Mouse (Mus musculus) forebrain, embryonic 10.5 days (tissue): ENCODE data around the gene Stkld1. TPM values are rescaled to one million over a fixed set of nuclear protein-coding genes. Genes with fewer than 3 reads are reported as not detected.
A peak's percentile ranks its signal among the peaks of the same experiment; 100 is the strongest.
"Not testable (repeated sequence)": the region's sequence is repeated elsewhere in the genome, so short reads cannot be mapped to it uniquely, and the experiment has no call there.

Experiments
- DNase-seq: peaks from one replicate; pipeline ENCODE4 v3.0.0-alpha.2; 2017; ENCODE audit warnings: low spot score; ENCODE audit errors: extremely low spot score
- H3K27ac ChIP-seq: fragments of 300-500 bp; sonication (generic); 2 replicates; pipeline ENCODE4 v1.5.1; 2016; ENCODE audit warnings: mild to moderate bottlenecking
- H3K27me3 ChIP-seq: fragments of 300-500 bp; sonication (generic); 2 replicates; pipeline ENCODE4 v1.6.1; 2016; ENCODE audit warnings: mild to moderate bottlenecking; ENCODE audit not compliant: poor library complexity, severe bottlenecking
- H3K36me3 ChIP-seq: fragments of 300-500 bp; sonication (generic); replicated peaks from 2 replicates; pipeline ENCODE4 v1.6.1; 2016; ENCODE audit warnings: mild to moderate bottlenecking, moderate library complexity
- H3K4me1 ChIP-seq: fragments of 300-500 bp; sonication (generic); 2 replicates; pipeline ENCODE4 v1.6.1; 2016
- H3K4me3 ChIP-seq: fragments of 300-500 bp; sonication (generic); 2 replicates; pipeline ENCODE4 v1.5.1; 2016; ENCODE audit warnings: mild to moderate bottlenecking, moderate library complexity
- H3K9me3 ChIP-seq: fragments of 300-500 bp; sonication (generic); 2 replicates; pipeline ENCODE4 v1.6.1; 2016; ENCODE audit warnings: mild to moderate bottlenecking, moderate library complexity
- WGBS: fragments of 180-500 bp; shearing (Covaris S2); methylation state at CpG from one replicate; pipeline ENCODE4 v1.1.7; 2016; 5-methylcytosine and 5-hydroxymethylcytosine counted together
- polyA plus RNA-seq: library from polyadenylated mRNA; unstranded; fragments of >200 nt; fragmentation: Nextera tagmentation; extraction: Ambion mirVana; gene quantifications from 2 replicates; pipeline ENCODE4 v1.2.1, GENCODE M21; 2016

Gene Stkld1
- polyA plus RNA-seq = 0.07 and 0.09 TPM in 2 replicates

GRCm38 (mm10) chr2:26933304-26934055, at the start of gene Stkld1, which contains the start of gene Surf4:
TSS of gene Stkld1 (plus strand) at chr2:26934047.
TSS of gene Surf4 (minus strand) at chr2:26933928.
- Histone ChIP-seq H3K9me3 (no peaks in the 10 kb centered on the region), H3K27ac (peak within 1 kb of the TSS; percentile 96), H3K4me1 (peaks cover 37% of the 10 kb centered on the region), H3K4me3 (peak within 1 kb of the TSS; percentile 80), H3K27me3 (no peaks in the 10 kb centered on the region), H3K36me3 (peaks cover 34% of the 10 kb centered on the region)
- DNase-seq = peak; percentile 96
- under 1% methylated on average over 69 of the region's 70 CpGs for WGBS

GRCm38 (mm10) chr2:26885541-26885940, 48.3 kb upstream of the Stkld1 start:
- DNase-seq, H3K4me1 ChIP-seq, H3K27me3 ChIP-seq, H3K27ac ChIP-seq, H3K4me3 ChIP-seq: not testable (repeated sequence)
- WGBS = 85% methylated on average over 2 of the region's 2 CpGs
- peaks cover 35% of the 10 kb centered on the region for H3K36me3 ChIP-seq
- H3K9me3 ChIP-seq = peaks cover 13% of the 10 kb centered on the region; the same call in 1 of the 2 replicates

- not testable (repeated sequence) for H3K4me3 ChIP-seq, DNase-seq, H3K27ac ChIP-seq, H3K4me1 ChIP-seq, H3K27me3 ChIP-seq
- Histone ChIP-seq H3K36me3 (peaks cover 42% of the 10 kb centered on the region), H3K9me3 (peaks cover 13% of the 10 kb centered on the region; the same call in 1 of the 2 replicates)
- 67% methylated on average over 4 of the region's 4 CpGs for WGBS
Measured at GRCm38 (mm10) chr2:26886170-26886569, 47.7 kb upstream of the Stkld1 start.

GRCm38 (mm10) chr2:26895898-26896297, 37.9 kb upstream of the Stkld1 start:
- Histone ChIP-seq H3K4me3 (no peak overlapping the region), H3K9me3 (no peaks in the 10 kb centered on the region), H3K27ac (no peak overlapping the region), H3K27me3 (no peaks in the 10 kb centered on the region), H3K4me1 (peaks cover 4% of the 10 kb centered on the region), H3K36me3 (peaks cover 98% of the 10 kb centered on the region)
- no peak for DNase-seq
- 87% methylated on average over 4 of the region's 4 CpGs for WGBS

GRCm38 (mm10) chr2:26900731-26901130, 33.1 kb upstream of the Stkld1 start:
- H3K36me3 ChIP-seq = peaks cover 68% of the 10 kb centered on the region
- peaks cover 33% of the 10 kb centered on the region for H3K4me1 ChIP-seq
- 80% methylated on average over 1 of the region's 1 CpGs for WGBS
- H3K27ac ChIP-seq = no peak overlapping the region
- no peaks in the 10 kb centered on the region for H3K27me3 ChIP-seq
- peak overlapping the region; percentile 88; the same call in 1 of the 2 replicates for H3K4me3 ChIP-seq
- DNase-seq = no peak
- no peaks in the 10 kb centered on the region for H3K9me3 ChIP-seq

- Histone ChIP-seq H3K27me3 (no peaks in the 10 kb centered on the region), H3K9me3 (no peaks in the 10 kb centered on the region), H3K36me3 (peaks cover 68% of the 10 kb centered on the region), H3K27ac (peak overlapping the region; percentile 88), H3K4me3 (peak overlapping the region; percentile 88), H3K4me1 (peaks cover 33% of the 10 kb centered on the region)
- no peak for DNase-seq
- 14% methylated on average over 7 of the region's 7 CpGs for WGBS
Measured at GRCm38 (mm10) chr2:26901834-26902400, 31.9 kb upstream of the Stkld1 start.

GRCm38 (mm10) chr2:26902467-26903220, 31.2 kb upstream of the Stkld1 start, which contains the start of gene Surf6:
TSS of gene Surf6 (minus strand) at chr2:26902879.
- no peaks in the 10 kb centered on the region for H3K9me3 ChIP-seq
- under 1% methylated on average over 41 of the region's 41 CpGs for WGBS
- H3K36me3 ChIP-seq = peaks cover 68% of the 10 kb centered on the region
- peak within 1 kb of the TSS; percentile 88 for H3K27ac ChIP-seq
- H3K27me3 ChIP-seq = no peaks in the 10 kb centered on the region
- H3K4me3 ChIP-seq = peak within 1 kb of the TSS; percentile 88
- peaks cover 33% of the 10 kb centered on the region for H3K4me1 ChIP-seq
- DNase-seq = peak; percentile 98

- H3K4me3 ChIP-seq = peak overlapping the region; percentile 88
- no peaks in the 10 kb centered on the region for H3K27me3 ChIP-seq
- H3K4me1 ChIP-seq = peaks cover 39% of the 10 kb centered on the region
- peak overlapping the region; percentile 88 for H3K27ac ChIP-seq
- DNase-seq = no peak
- 11% methylated on average over 7 of the region's 7 CpGs for WGBS
- H3K36me3 ChIP-seq = peaks cover 68% of the 10 kb centered on the region
- no peaks in the 10 kb centered on the region for H3K9me3 ChIP-seq
Measured at GRCm38 (mm10) chr2:26903311-26903710, 30.5 kb upstream of the Stkld1 start.

- Histone ChIP-seq H3K36me3 (peaks cover 50% of the 10 kb centered on the region), H3K27me3 (no peaks in the 10 kb centered on the region)
- WGBS = 88% methylated on average over 2 of the region's 2 CpGs
Measured at GRCm38 (mm10) chr2:26905936-26906335, 27.9 kb upstream of the Stkld1 start.

GRCm38 (mm10) chr2:26906431-26906830, 27.4 kb upstream of the Stkld1 start:
- DNase-seq = no peak

More at GRCm38 (mm10) chr2:26905936-26906335, 27.9 kb upstream of the Stkld1 start:
- no peak overlapping the region for H3K27ac ChIP-seq
- no peak overlapping the region for H3K4me3 ChIP-seq
- no peaks in the 10 kb centered on the region for H3K9me3 ChIP-seq
- H3K4me1 ChIP-seq = peaks cover 51% of the 10 kb centered on the region
- DNase-seq = no peak

GRCm38 (mm10) chr2:26907109-26907508, 26.7 kb upstream of the Stkld1 start:
- H3K9me3 ChIP-seq = no peaks in the 10 kb centered on the region
- H3K4me1 ChIP-seq = peaks cover 46% of the 10 kb centered on the region
- peaks cover 61% of the 10 kb centered on the region for H3K36me3 ChIP-seq
- DNase-seq = no peak
- no peaks in the 10 kb centered on the region for H3K27me3 ChIP-seq
- no peak overlapping the region for H3K27ac ChIP-seq
- no peak overlapping the region for H3K4me3 ChIP-seq
- 71% methylated on average over 4 of the region's 4 CpGs for WGBS

More at GRCm38 (mm10) chr2:26906431-26906830, 27.4 kb upstream of the Stkld1 start:
- Histone ChIP-seq H3K27me3 (no peaks in the 10 kb centered on the region), H3K9me3 (no peaks in the 10 kb centered on the region), H3K36me3 (peaks cover 54% of the 10 kb centered on the region), H3K4me3 (no peak overlapping the region), H3K27ac (no peak overlapping the region), H3K4me1 (peaks cover 46% of the 10 kb centered on the region)
- WGBS = 91% methylated on average over 3 of the region's 3 CpGs

- H3K27ac ChIP-seq = peak overlapping the region; percentile 60; the same call in 1 of the 2 replicates
- H3K9me3 ChIP-seq = no peaks in the 10 kb centered on the region
- H3K27me3 ChIP-seq = no peaks in the 10 kb centered on the region
- H3K4me3 ChIP-seq = peak overlapping the region; percentile 91
- peaks cover 78% of the 10 kb centered on the region for H3K36me3 ChIP-seq
- no peak for DNase-seq
- peaks cover 50% of the 10 kb centered on the region for H3K4me1 ChIP-seq
- 87% methylated on average over 18 of the region's 18 CpGs for WGBS
Measured at GRCm38 (mm10) chr2:26908710-26909386, 25.0 kb upstream of the Stkld1 start.
